Mouse (Mus musculus): ENCODE measurements around the gene Nup54. TPM values are rescaled to one million over a fixed set of nuclear protein-coding genes. Genes with fewer than 3 reads are reported as not detected.

The Nup54 gene
- 3.4 and 4.5 TPM in 2 replicates for polyA plus RNA-seq (2012; rRNA removed; ENCODE audit: low replicate concordance)

GRCm38 (mm10) chr5:92435025-92435584, at the start of gene Nup54:
Nup54 (minus strand) TSS chr5:92435219.

Other genes with a start within 250 kb of the Nup54 start
- not detected in 2 replicates for gene U90926, start 219.8 kb downstream of the Nup54 start, polyA plus RNA-seq (2012; rRNA removed; ENCODE audit: low replicate concordance)
- 0.27 and 1.1 TPM in 2 replicates for gene Ppef2, start 178.9 kb downstream of the Nup54 start, polyA plus RNA-seq (2012; rRNA removed; ENCODE audit: low replicate concordance)
- gene Naaa, start 157.0 kb downstream of the Nup54 start, polyA plus RNA-seq (2012; rRNA removed; ENCODE audit: low replicate concordance) = 42.0 and 59.7 TPM in 2 replicates
- 3.0 and 8.2 TPM in 2 replicates for gene Sdad1, start 124.7 kb downstream of the Nup54 start, polyA plus RNA-seq (2012; rRNA removed; ENCODE audit: low replicate concordance)
- gene Cxcl9, start 107.1 kb downstream of the Nup54 start, polyA plus RNA-seq (2012; rRNA removed; ENCODE audit: low replicate concordance) = 0.61 and 2.8 TPM in 2 replicates
- gene Art3, start 103.4 kb downstream of the Nup54 start, polyA plus RNA-seq (2012; rRNA removed; ENCODE audit: low replicate concordance) = 1.1 and 1.8 TPM in 2 replicates
- gene Cxcl10, start 86.3 kb downstream of the Nup54 start, polyA plus RNA-seq (2012; rRNA removed; ENCODE audit: low replicate concordance) = 4.9 and 11.2 TPM in 2 replicates
- gene Scarb2, start 71.6 kb upstream of the Nup54 start, polyA plus RNA-seq (2012; rRNA removed; ENCODE audit: low replicate concordance) = 6.4 and 10.0 TPM in 2 replicates
- gene Fam47e, start 119.8 kb upstream of the Nup54 start, polyA plus RNA-seq (2012; rRNA removed; ENCODE audit: low replicate concordance) = 0.47 TPM in 1 of 2 replicates, not detected in the other
- gene Stbd1, start 167.8 kb upstream of the Nup54 start, polyA plus RNA-seq (2012; rRNA removed; ENCODE audit: low replicate concordance) = 0.83 and 1.7 TPM in 2 replicates
- gene Ccdc158, start 240.1 kb upstream of the Nup54 start, polyA plus RNA-seq (2012; rRNA removed; ENCODE audit: low replicate concordance) = 0.06 and 0.11 TPM in 2 replicates
- 65.7 and 91.6 TPM in 2 replicates for gene Shroom3, start 248.2 kb upstream of the Nup54 start, polyA plus RNA-seq (2012; rRNA removed; ENCODE audit: low replicate concordance)